Mouse (Mus musculus) kidney, postnatal 0 days (tissue): ENCODE data around the gene Fndc3b. TPM values are rescaled to one million over a fixed set of nuclear protein-coding genes. Genes with fewer than 3 reads are reported as not detected.

ENCODE experiments used
- ATAC-seq: fragments of 200-750 bp; cut with Nextera tagmentation; replicated peaks from 2 replicates; pipeline ENCODE4 v1.8.0; 2017; ENCODE audit warnings: low read depth, moderate number of reproducible peaks, moderate TSS enrichment, moderate library complexity; ENCODE audit not compliant: low FRiP score
- DNase-seq: peaks from one replicate; pipeline ENCODE4 v3.0.0-alpha.2; 2016; ENCODE audit warnings: low spot score
- H3K27ac ChIP-seq: fragments of 300-500 bp; sonication (generic); 2 replicates; pipeline ENCODE4 v1.5.1; 2014; ENCODE audit warnings: mild to moderate bottlenecking
- H3K27me3 ChIP-seq: fragments of 300-500 bp; sonication (generic); 2 replicates; pipeline ENCODE4 v1.6.1; 2014; ENCODE audit warnings: low read length, mixed read lengths; ENCODE audit not compliant: insufficient read depth
- H3K36me3 ChIP-seq: fragments of 300-500 bp; sonication (generic); 2 replicates; pipeline ENCODE4 v1.6.1; 2014; ENCODE audit warnings: low read length, mixed read lengths; ENCODE audit not compliant: insufficient read depth
- H3K4me1 ChIP-seq: fragments of 300-500 bp; sonication (generic); replicated peaks from 2 replicates; pipeline ENCODE4 v1.6.1; 2014; ENCODE audit warnings: antibody characterized with exemption, low read length, mixed read lengths; ENCODE audit not compliant: insufficient read depth
- H3K4me2 ChIP-seq: fragments of 300-500 bp; sonication (generic); 2 replicates; pipeline ENCODE4 v1.6.1; 2014; ENCODE audit warnings: mild to moderate bottlenecking, low read length, moderate library complexity, mixed read lengths
- H3K4me3 ChIP-seq: fragments of 300-500 bp; sonication (generic); replicated peaks from 2 replicates; pipeline ENCODE4 v1.5.1; 2014; ENCODE audit warnings: low read depth, low read length
- H3K9ac ChIP-seq: fragments of 300-500 bp; sonication (generic); 2 replicates; pipeline ENCODE4 v1.6.1; 2014; ENCODE audit warnings: low read depth, low read length
- H3K9me3 ChIP-seq: fragments of 300-500 bp; sonication (generic); replicated peaks from 2 replicates; pipeline ENCODE4 v1.6.1; 2016; ENCODE audit warnings: low read length, inconsistent platforms, mixed read lengths
- CTCF ChIP-seq: IDR thresholded peaks from 2 replicates; pipeline ENCODE4 v1.5.1; 2016; ENCODE audit warnings: antibody characterized with exemption, low read depth, mild to moderate bottlenecking, moderate library complexity
- WGBS: fragments of 180-500 bp; shearing (Covaris S2); extraction: QIAGEN DNeasy Blood & Tissue Kit; methylation state at CpG from one replicate; pipeline ENCODE4 v1.1.7; 2014; 5-methylcytosine and 5-hydroxymethylcytosine counted together
- polyA plus RNA-seq: library from polyadenylated mRNA; unstranded; fragments of >200 nt; fragmentation: Nextera tagmentation; extraction: Ambion mirVana; gene quantifications from 2 replicates; pipeline ENCODE4 v1.2.1, GENCODE M21; 2015

Fndc3b gene
- polyA plus RNA-seq, 1 experiment from 2014 or later = 23.1 TPM

GRCm38 (mm10) chr3:27422521-27422920, 288.6 kb downstream of the Fndc3b start:
- Histone ChIP-seq H3K4me3 (no peak overlapping the region), H3K4me1 (no peaks in the 10 kb centered on the region), H3K27ac (no peak overlapping the region), H3K9me3 (no peaks in the 10 kb centered on the region), H3K27me3 (no peaks in the 10 kb centered on the region), H3K36me3 (peaks cover 35% of the 10 kb centered on the region), H3K4me2 (no peak overlapping the region), H3K9ac (no peak overlapping the region)
- no peak for TF ChIP-seq CTCF
- ATAC-seq (no peak), DNase-seq (no peak)
- WGBS = 86% methylated on average over 6 of the region's 6 CpGs

DNA sequence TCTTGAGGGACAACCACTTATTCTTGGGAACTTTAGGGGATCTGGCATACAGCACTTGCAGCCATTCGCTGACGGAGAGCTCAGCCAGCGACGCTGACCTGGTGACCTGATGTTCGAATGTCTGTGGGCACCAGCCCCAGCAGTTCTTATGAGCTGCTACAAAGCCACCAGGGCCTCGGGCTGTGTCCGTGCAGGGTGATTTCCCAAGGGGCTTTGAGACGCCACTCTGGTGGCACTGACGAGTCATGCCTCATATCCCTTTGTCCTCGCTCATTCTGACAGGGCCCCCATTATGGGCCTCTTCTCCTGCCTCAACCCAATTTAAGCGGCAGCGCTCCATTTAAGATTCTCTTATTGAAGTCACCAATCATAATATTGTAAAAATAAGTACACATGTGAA, 289.1 kb downstream of the Fndc3b start:
- Histone ChIP-seq H3K27ac (no peak overlapping the region), H3K9me3 (no peaks in the 10 kb centered on the region), H3K27me3 (no peaks in the 10 kb centered on the region), H3K4me1 (no peaks in the 10 kb centered on the region), H3K36me3 (peaks cover 35% of the 10 kb centered on the region), H3K4me2 (no peak overlapping the region), H3K4me3 (no peak overlapping the region), H3K9ac (no peak overlapping the region)
- DNase-seq (no peak), ATAC-seq (no peak)
- no peak for TF ChIP-seq CTCF
- 65% methylated on average over 12 of the region's 12 CpGs for WGBS

DNA sequence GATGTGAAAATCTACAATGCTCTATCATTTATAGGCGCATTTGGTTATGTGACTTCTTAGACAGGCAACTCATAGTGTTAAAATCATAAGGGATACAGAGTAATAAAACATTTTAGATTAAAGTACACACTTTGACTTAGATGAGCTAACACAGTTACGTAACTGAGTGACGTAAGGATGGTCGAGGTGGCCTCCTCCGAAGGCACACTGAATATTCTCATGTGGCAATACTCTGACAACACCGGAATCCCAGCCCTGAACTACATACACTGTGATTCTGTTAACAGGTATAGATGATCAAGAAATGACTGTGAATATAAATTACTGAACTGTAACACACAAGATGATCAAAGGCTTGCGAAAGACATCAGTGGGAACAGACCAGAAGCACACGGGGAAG, 292.5 kb downstream of the Fndc3b start:
- Histone ChIP-seq H3K27ac (no peak overlapping the region), H3K9ac (no peak overlapping the region), H3K4me2 (no peak overlapping the region), H3K9me3 (no peaks in the 10 kb centered on the region), H3K4me3 (no peak overlapping the region), H3K27me3 (no peaks in the 10 kb centered on the region), H3K36me3 (peaks cover 24% of the 10 kb centered on the region), H3K4me1 (no peaks in the 10 kb centered on the region)
- WGBS = 93% methylated on average over 8 of the region's 8 CpGs
- TF ChIP-seq CTCF = no peak
- no peak for DNase-seq
- ATAC-seq = no peak

- no peaks in the 10 kb centered on the region for H3K9me3 ChIP-seq
- WGBS = 83% methylated on average over 10 of the region's 10 CpGs
- H3K27me3 ChIP-seq = no peaks in the 10 kb centered on the region
- no peak for DNase-seq
- no peaks in the 10 kb centered on the region for H3K4me1 ChIP-seq
- H3K36me3 ChIP-seq = peaks cover 25% of the 10 kb centered on the region
- H3K4me2 ChIP-seq = no peak overlapping the region
- no peak overlapping the region for H3K9ac ChIP-seq
- TF ChIP-seq CTCF = no peak
- ATAC-seq = no peak
- no peak overlapping the region for H3K4me3 ChIP-seq
- H3K27ac ChIP-seq = no peak overlapping the region
Measured at GRCm38 (mm10) chr3:27416786-27417185, 294.3 kb downstream of the Fndc3b start.

GRCm38 (mm10) chr3:27413566-27413965, 297.5 kb downstream of the Fndc3b start:
- Histone ChIP-seq H3K4me1 (no peaks in the 10 kb centered on the region), H3K9ac (no peak overlapping the region), H3K9me3 (no peaks in the 10 kb centered on the region), H3K27me3 (no peaks in the 10 kb centered on the region), H3K27ac (no peak overlapping the region), H3K4me2 (no peak overlapping the region), H3K36me3 (peaks cover 13% of the 10 kb centered on the region), H3K4me3 (no peak overlapping the region)
- WGBS = 83% methylated on average over 3 of the region's 3 CpGs
- ATAC-seq (no peak), DNase-seq (no peak)
- no peak for TF ChIP-seq CTCF

DNA sequence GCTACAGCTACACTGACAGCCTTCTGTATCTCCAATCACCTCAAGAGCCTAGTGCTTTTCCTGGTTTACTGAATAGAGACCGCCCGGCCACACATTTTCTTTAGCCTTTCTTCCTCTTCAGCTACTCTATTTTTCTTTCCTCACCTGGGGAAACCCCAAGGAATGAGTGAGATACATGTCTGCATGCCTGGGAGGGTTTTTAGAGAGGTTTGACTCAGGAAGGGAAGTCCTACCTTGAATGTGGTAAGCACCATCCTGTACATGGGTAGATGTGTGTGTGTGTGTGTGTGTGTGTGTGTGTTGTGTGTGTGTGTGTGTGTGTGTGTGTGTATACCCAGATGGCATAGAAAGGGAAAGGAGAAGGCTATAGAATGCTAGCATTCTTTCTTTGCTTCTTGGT, 299.8 kb downstream of the Fndc3b start:
- Histone ChIP-seq H3K4me2 (no peak overlapping the region), H3K27me3 (no peaks in the 10 kb centered on the region), H3K27ac (no peak overlapping the region), H3K36me3 (0 out of 2 replicates have a peak, but pooled peaks cover 2% of the 10 kb centered on the region), H3K9me3 (no peaks in the 10 kb centered on the region), H3K4me1 (no peaks in the 10 kb centered on the region), H3K4me3 (no peak overlapping the region), H3K9ac (no peak overlapping the region)
- WGBS = 97% methylated on average over 2 of the region's 2 CpGs
- DNase-seq (no peak), ATAC-seq (no peak)
- no peak for TF ChIP-seq CTCF

GRCm38 (mm10) chr3:27408564-27408963, 302.5 kb downstream of the Fndc3b start:
- Histone ChIP-seq H3K4me2 (no peak overlapping the region), H3K4me1 (no peaks in the 10 kb centered on the region), H3K9ac (no peak overlapping the region), H3K27me3 (no peaks in the 10 kb centered on the region), H3K36me3 (0 out of 2 replicates have a peak, but pooled peaks cover 1% of the 10 kb centered on the region), H3K27ac (no peak overlapping the region), H3K4me3 (no peak overlapping the region), H3K9me3 (no peaks in the 10 kb centered on the region)
- WGBS = 62% methylated on average over 2 of the region's 2 CpGs
- no peak for TF ChIP-seq CTCF
- DNase-seq (no peak), ATAC-seq (no peak)
